Mouse (Mus musculus) liver, embryonic 14.5 days (tissue): ENCODE measurements around the gene Btbd9.

Source experiments
- CTCF ChIP-seq: IDR thresholded peaks from 2 replicates; pipeline ENCODE4 v1.5.1; 2016; ENCODE audit warnings: antibody characterized with exemption, low read depth, control low read depth
- EP300 ChIP-seq: IDR thresholded peaks from 2 replicates; pipeline ENCODE4 v1.6.1; 2016; ENCODE audit warnings: antibody characterized with exemption, low read depth

- TF ChIP-seq CTCF: no peak
- no peak for TF ChIP-seq EP300
Measured at GRCm38 (mm10) chr17:30457486-30457885, 118.8 kb downstream of the Btbd9 start.
